Mouse (Mus musculus) myocyte (in vitro differentiated cells): Measurements from ENCODE around the gene Cux1. TPM values are rescaled to one million over a fixed set of nuclear protein-coding genes. Genes with fewer than 3 reads are reported as not detected.

Source experiments
- H3K27me3 ChIP-seq: one replicate; pipeline ENCODE4 v1.6.1; 2011; ENCODE audit not compliant: control insufficient read depth, insufficient read depth, insufficient read length
- H3K36me3 ChIP-seq: one replicate; pipeline ENCODE4 v1.6.1; 2011; ENCODE audit not compliant: control insufficient read depth, insufficient read depth
- H3K4me2 ChIP-seq: one replicate; pipeline ENCODE4 v1.6.1; 2011; ENCODE audit warnings: low read depth, control low read depth
- H3K4me3 ChIP-seq: one replicate; pipeline ENCODE4 v1.5.1; 2011; ENCODE audit warnings: mild to moderate bottlenecking, control low read depth, moderate library complexity
- H3K79me2 ChIP-seq: one replicate; pipeline ENCODE4 v1.6.1; 2011; ENCODE audit not compliant: control insufficient read depth, insufficient read depth
- H3ac ChIP-seq: one replicate; pipeline ENCODE4 v1.6.1; 2011; ENCODE audit not compliant: control insufficient read depth, insufficient read length
- CEBPB ChIP-seq: IDR thresholded peaks from 2 replicates; pipeline ENCODE4 v1.6.1; 2011; ENCODE audit warnings: mild to moderate bottlenecking, moderate library complexity; ENCODE audit not compliant: poor library complexity, insufficient read depth, severe bottlenecking
- E2F4 ChIP-seq: IDR thresholded peaks from one replicate; pipeline ENCODE4 v1.6.1; 2011; ENCODE audit warnings: mild to moderate bottlenecking, control low read depth, moderate library complexity; ENCODE audit not compliant: insufficient read depth
- MAX ChIP-seq: IDR thresholded peaks from one replicate; pipeline ENCODE4 v1.6.1; 2011; ENCODE audit warnings: low read depth, mild to moderate bottlenecking, control low read depth
- MYOD1 ChIP-seq, 3 experiments: IDR thresholded peaks; one replicate each; pipeline ENCODE4 v1.6.1; 2011; ENCODE audit warnings: control low read depth in 2 of 3, low read depth in 2 of 3, mild to moderate bottlenecking in 2 of 3, moderate library complexity in 1 of 3; ENCODE audit not compliant: insufficient read length in 2 of 3, control insufficient read depth in 1 of 3
- MYOG ChIP-seq, 3 experiments: IDR thresholded peaks; one replicate each; pipeline ENCODE4 v1.6.1; 2011; ENCODE audit warnings: control low read depth in 2 of 3, low read depth in 2 of 3, mild to moderate bottlenecking in 2 of 3; ENCODE audit not compliant: insufficient read length in 2 of 3, control insufficient read depth in 1 of 3, insufficient read depth in 1 of 3
- POLR2A ChIP-seq: IDR thresholded peaks from one replicate; pipeline ENCODE4 v1.6.1; 2011; ENCODE audit warnings: low read depth, mild to moderate bottlenecking, control low read depth, moderate library complexity; ENCODE audit not compliant: insufficient read length
- POLR2AphosphoS2 ChIP-seq: IDR thresholded peaks from one replicate; pipeline ENCODE4 v1.6.1; 2011; ENCODE audit warnings: low read depth, control low read depth; ENCODE audit not compliant: insufficient read length
- REST ChIP-seq: IDR thresholded peaks from one replicate; pipeline ENCODE4 v1.6.1; 2011; ENCODE audit warnings: mild to moderate bottlenecking, control low read depth, moderate library complexity; ENCODE audit not compliant: insufficient read depth, insufficient read length
- SRF ChIP-seq: IDR thresholded peaks from one replicate; pipeline ENCODE4 v1.6.1; 2011; ENCODE audit warnings: low read depth; ENCODE audit not compliant: control insufficient read depth, insufficient read length
- TCF12 ChIP-seq: IDR thresholded peaks from one replicate; pipeline ENCODE4 v1.6.1; 2011; ENCODE audit warnings: mild to moderate bottlenecking, control low read depth; ENCODE audit not compliant: poor library complexity, insufficient read depth, severe bottlenecking
- TCF3 ChIP-seq: IDR thresholded peaks from one replicate; pipeline ENCODE4 v1.6.1; 2011; ENCODE audit warnings: low read depth, control low read depth; ENCODE audit not compliant: insufficient read length
- USF1 ChIP-seq: IDR thresholded peaks from one replicate; pipeline ENCODE4 v1.6.1; 2011; ENCODE audit warnings: low read depth, mild to moderate bottlenecking, control low read depth, moderate library complexity
- polyA plus RNA-seq: library from polyadenylated mRNA; unstranded; fragments of >200 nt; fragmentation: generic; extraction: Trizol; gene quantifications from one replicate; pipeline ENCODE4 v1.2.1, GENCODE M21; 2012; ENCODE audit warnings: missing spikeins

Gene Cux1
- polyA plus RNA-seq, 1 experiment = 50.7 TPM

GRCm38 (mm10) chr5:136218585-136218984 is 348.7 kb downstream of the Cux1 start:
- H3K27me3 ChIP-seq = no peaks in the 10 kb centered on the region
- no peaks in the 10 kb centered on the region for H3K79me2 ChIP-seq
- no peak overlapping the region for H3K4me2 ChIP-seq
- no peaks in the 10 kb centered on the region for H3K36me3 ChIP-seq
- TF ChIP-seq POLR2AphosphoS2 = no peak
- no peak for TF ChIP-seq E2F4
- peak in 2 of 3 experiments; percentile 42 to 45 for TF ChIP-seq MYOG (IDR thresholded peaks at IDR 0.05; ENCODE audit: control insufficient read depth in 1 of 3, insufficient read depth in 1 of 3, insufficient read length in 2 of 3, low read depth in 2 of 3)
- peak in 2 of 3 experiments; percentile 9 to 88 for TF ChIP-seq MYOD1 (IDR thresholded peaks at IDR 0.05; ENCODE audit: control insufficient read depth in 1 of 3, insufficient read length in 2 of 3, low read depth in 2 of 3)
- H3K4me3 ChIP-seq = no peak overlapping the region
- no peak overlapping the region for H3ac ChIP-seq

- H3K27me3 ChIP-seq = no peaks in the 10 kb centered on the region
- TF ChIP-seq CEBPB (no peak), E2F4 (no peak), MAX (no peak), REST (no peak), USF1 (no peak), TCF3 (no peak), MYOD1 (IDR thresholded peaks at IDR 0.05; ENCODE audit: control insufficient read depth in 1 of 3, insufficient read length in 2 of 3, low read depth in 2 of 3) (no peak), TCF12 (no peak), POLR2A (no peak), MYOG (IDR thresholded peaks at IDR 0.05; ENCODE audit: control insufficient read depth in 1 of 3, insufficient read depth in 1 of 3, insufficient read length in 2 of 3, low read depth in 2 of 3) (no peak), POLR2AphosphoS2 (no peak), SRF (no peak)
- H3ac ChIP-seq = no peak overlapping the region
- H3K79me2 ChIP-seq = no peaks in the 10 kb centered on the region
- H3K36me3 ChIP-seq = no peaks in the 10 kb centered on the region
- no peak overlapping the region for H3K4me3 ChIP-seq
- H3K4me2 ChIP-seq = no peak overlapping the region
Observed at GRCm38 (mm10) chr5:136217932-136218381, 349.3 kb downstream of the Cux1 start.

GRCm38 (mm10) chr5:136217004-136217665 is 350.2 kb downstream of the Cux1 start:
- Histone ChIP-seq H3K79me2 (no peaks in the 10 kb centered on the region), H3ac (no peak overlapping the region), H3K36me3 (no peaks in the 10 kb centered on the region), H3K4me3 (no peak overlapping the region), H3K4me2 (no peak overlapping the region), H3K27me3 (no peaks in the 10 kb centered on the region)
- no peak for TF ChIP-seq SRF
- TF ChIP-seq MYOD1 (IDR thresholded peaks at IDR 0.05; ENCODE audit: control insufficient read depth in 1 of 3, insufficient read length in 2 of 3, low read depth in 2 of 3) = peak in 1 of 3 experiments; percentile 34

DNA sequence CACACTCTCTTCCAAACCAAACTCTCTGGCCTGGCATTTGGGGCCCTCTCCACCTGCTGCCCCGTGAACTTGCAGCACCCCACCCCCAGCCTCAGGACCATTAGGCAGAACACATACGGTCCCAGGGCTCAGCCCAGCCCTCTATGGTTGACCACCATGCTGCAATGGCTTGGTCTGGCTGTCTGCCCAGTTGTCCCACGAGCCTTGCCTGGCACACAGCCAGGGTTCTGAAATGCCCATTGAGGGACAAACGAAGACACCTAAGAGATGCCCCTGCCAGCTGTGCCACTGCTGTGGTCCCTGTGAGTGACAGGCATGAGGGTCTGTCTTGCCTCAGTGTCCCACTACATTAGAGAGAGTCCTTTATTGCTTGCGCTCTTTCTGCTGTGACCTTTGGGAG is 351.3 kb downstream of the Cux1 start:
- H3K36me3 ChIP-seq = no peaks in the 10 kb centered on the region
- no peaks in the 10 kb centered on the region for H3K79me2 ChIP-seq
- no peak overlapping the region for H3ac ChIP-seq
- no peak overlapping the region for H3K4me3 ChIP-seq
- H3K27me3 ChIP-seq = no peaks in the 10 kb centered on the region
- TF ChIP-seq MYOG (IDR thresholded peaks at IDR 0.05; ENCODE audit: control insufficient read depth in 1 of 3, insufficient read depth in 1 of 3, insufficient read length in 2 of 3, low read depth in 2 of 3) (peak in 1 of 3 experiments; percentile 39), POLR2AphosphoS2 (no peak), MYOD1 (IDR thresholded peaks at IDR 0.05; ENCODE audit: control insufficient read depth in 1 of 3, insufficient read length in 2 of 3, low read depth in 2 of 3) (peak in 1 of 3 experiments; percentile 2)
- no peak overlapping the region for H3K4me2 ChIP-seq

DNA sequence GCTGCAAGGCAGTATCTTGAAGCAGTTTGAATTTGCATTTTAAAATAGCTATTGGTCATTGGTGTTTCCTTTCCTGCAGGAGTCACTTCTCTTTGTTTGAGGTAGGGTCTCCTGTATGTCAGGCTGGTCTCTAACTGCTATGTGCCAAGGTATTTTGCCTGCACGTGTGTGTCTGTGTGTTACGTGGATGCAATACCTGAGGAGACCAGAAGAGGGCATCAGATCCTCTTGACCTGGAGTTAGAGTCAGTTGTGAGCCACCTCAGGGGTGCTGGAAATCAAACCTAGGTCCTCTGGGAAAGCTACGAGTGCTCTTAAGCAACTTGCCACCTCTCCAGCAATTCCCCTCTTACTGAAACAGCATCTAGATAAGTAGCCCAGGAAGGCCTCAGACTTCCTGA is 352.1 kb downstream of the Cux1 start:
- Histone ChIP-seq H3ac (no peak overlapping the region), H3K4me3 (no peak overlapping the region), H3K27me3 (no peaks in the 10 kb centered on the region), H3K79me2 (no peaks in the 10 kb centered on the region), H3K36me3 (no peaks in the 10 kb centered on the region), H3K4me2 (no peak overlapping the region)
- no peak for TF ChIP-seq TCF12
- TF ChIP-seq E2F4 = no peak
- no peak for TF ChIP-seq POLR2A
- no peak for TF ChIP-seq REST
- TF ChIP-seq MAX = no peak
- no peak for TF ChIP-seq USF1
- TF ChIP-seq MYOD1 (IDR thresholded peaks at IDR 0.05; ENCODE audit: control insufficient read depth in 1 of 3, insufficient read length in 2 of 3, low read depth in 2 of 3) = no peak
- no peak for TF ChIP-seq TCF3
- TF ChIP-seq POLR2AphosphoS2 = no peak
- TF ChIP-seq MYOG (IDR thresholded peaks at IDR 0.05; ENCODE audit: control insufficient read depth in 1 of 3, insufficient read depth in 1 of 3, insufficient read length in 2 of 3, low read depth in 2 of 3) = no peak
- no peak for TF ChIP-seq SRF
- TF ChIP-seq CEBPB = no peak
